Mouse (Mus musculus) hindbrain, embryonic 15.5 days (tissue): ENCODE results near the gene Kcnq4. TPM values are rescaled to one million over a fixed set of nuclear protein-coding genes. Genes with fewer than 3 reads are reported as not detected.

ENCODE experiments used
- microRNA counts: library from miRNA; unstranded; fragments of <30 nt; microRNA quantifications from one replicate; lab custom pipeline; 2016
- microRNA-seq: library from miRNA; unstranded; fragments of <30 nt; microRNA quantifications from one replicate; pipeline ENCODE4, GENCODE M21; 2016
- polyA plus RNA-seq: library from polyadenylated mRNA; unstranded; fragments of >200 nt; fragmentation: Nextera tagmentation; extraction: Ambion mirVana; gene quantifications from 2 replicates; pipeline ENCODE4 v1.2.1, GENCODE M21; 2015

Kcnq4 gene
- polyA plus RNA-seq, 1 experiment from 2014 or later, result 7.0 TPM

MicroRNAs encoded within 50 kb of the gene (microRNA counts, 519-probe panel; counts per million panel counts)
- microRNA mmu-miR-30e (lab: Ali Mortazavi, UCI), result 2,711 counts per million, percentile 50 among the panel's probes with 10 or more counts

Small RNA genes lying within 50 kb of the gene (microRNA-seq; reads per million reads assigned to microRNA genes)
- gene Mir30c-1, result 60.6 reads per million, percentile 44 among the genes with 10 or more reads in this experiment
- not detected for gene Mir30e
- gene Mir30f, result not detected

Other genes with a start within 250 kb of the Kcnq4 start
- gene Slfnl1, start 216.4 kb downstream of the Kcnq4 start, polyA plus RNA-seq, result 0.10 TPM in 1 of 2 replicates, not detected in the other
- gene Ctps, start 178.3 kb downstream of the Kcnq4 start, polyA plus RNA-seq, result 77.2 and 79.9 TPM in 2 replicates
- not detected in 2 replicates for gene Gm8439, start 159.9 kb downstream of the Kcnq4 start, polyA plus RNA-seq
- gene Cited4, start 82.0 kb downstream of the Kcnq4 start, polyA plus RNA-seq, result 1.5 and 1.8 TPM in 2 replicates
- 78.4 and 82.1 TPM in 2 replicates for gene Nfyc, start 83.0 kb upstream of the Kcnq4 start, polyA plus RNA-seq
- 26.4 and 26.5 TPM in 2 replicates for gene Rims3, start 106.2 kb upstream of the Kcnq4 start, polyA plus RNA-seq
- gene Exo5, start 176.4 kb upstream of the Kcnq4 start, polyA plus RNA-seq, result 30.2 and 30.7 TPM in 2 replicates
- 6.8 and 7.9 TPM in 2 replicates for gene Zfp69, start 203.1 kb upstream of the Kcnq4 start, polyA plus RNA-seq